Mouse (Mus musculus) liver, adult 2 months (tissue): ENCODE measurements around the gene Mrps27. TPM values are rescaled to one million over a fixed set of nuclear protein-coding genes. Genes with fewer than 3 reads are reported as not detected.

Experiments
- DNase-seq: peaks from one replicate; pipeline ENCODE4 v3.0.0-alpha.2; 2011; ENCODE audit warnings: low read depth, low spot score; ENCODE audit errors: extremely low read depth
- H3K27ac ChIP-seq: fragments of 200-500 bp; replicated peaks from 2 replicates; pipeline ENCODE4 v1.5.1; 2012; ENCODE audit warnings: low read depth, mild to moderate bottlenecking, control low read depth, inconsistent platforms, low read length; ENCODE audit not compliant: insufficient read depth
- H3K27me3 ChIP-seq: fragments of 200-500 bp; 2 replicates; pipeline ENCODE4 v1.6.1; 2012; ENCODE audit warnings: mild to moderate bottlenecking, moderate library complexity, low read length, inconsistent platforms; ENCODE audit not compliant: control insufficient read depth, insufficient read depth
- H3K36me3 ChIP-seq: fragments of 200-500 bp; 2 replicates; pipeline ENCODE4 v1.6.1; 2012; ENCODE audit warnings: low read length, inconsistent platforms; ENCODE audit not compliant: control insufficient read depth, insufficient read depth
- H3K4me1 ChIP-seq: fragments of 200-500 bp; 2 replicates; pipeline ENCODE4 v1.6.1; 2011; ENCODE audit warnings: low read length; ENCODE audit not compliant: control insufficient read depth, insufficient read depth
- H3K4me3 ChIP-seq: fragments of 200-500 bp; 2 replicates; pipeline ENCODE4 v1.5.1; 2011; ENCODE audit warnings: low read depth, mild to moderate bottlenecking, control low read depth, low read length, moderate library complexity; ENCODE audit not compliant: insufficient read depth
- H3K79me2 ChIP-seq: fragments of 200-500 bp; 2 replicates; pipeline ENCODE4 v1.6.1; 2012; ENCODE audit warnings: inconsistent platforms, mild to moderate bottlenecking, low read length, moderate library complexity; ENCODE audit not compliant: control insufficient read depth, insufficient read depth
- H3K9ac ChIP-seq: fragments of 200-500 bp; 2 replicates; pipeline ENCODE4 v1.6.1; 2012; ENCODE audit warnings: low read depth, mild to moderate bottlenecking, control low read depth, inconsistent platforms, low read length
- CTCF ChIP-seq: fragments of 200-500 bp; IDR thresholded peaks from 2 replicates; pipeline ENCODE4 v1.5.1; 2011; ENCODE audit warnings: low read depth, low read length, control low read depth
- POLR2A ChIP-seq: fragments of 200-500 bp; IDR thresholded peaks from 2 replicates; pipeline ENCODE4 v1.6.1; 2011; ENCODE audit warnings: low read length, control low read depth; ENCODE audit not compliant: insufficient read depth; ENCODE audit errors: extremely low read depth
- WGBS: fragments of 180-500 bp; shearing (Covaris S2); methylation state at CpG from one replicate; pipeline ENCODE4 v1.1.7; 2018; 5-methylcytosine and 5-hydroxymethylcytosine counted together
- polyA plus RNA-seq: library from polyadenylated mRNA; depleted of rRNA; stranded (reverse); fragments of >200 nt; gene quantifications from 2 replicates; pipeline ENCODE4 v1.2.3, GENCODE M21; 2012
- total RNA-seq: library from RNA; depleted of rRNA; stranded (reverse); fragments of >200 nt; gene quantifications from 2 replicates; pipeline ENCODE4 v1.2.3, GENCODE M21; 2014

Gene Mrps27
- total and polyA plus RNA-seq, 2 experiments = 19.3 to 24.1 TPM

GRCm38 (mm10) chr13:99373684-99374083 is 29.1 kb downstream of the Mrps27 start:
- no peak overlapping the region for H3K9ac ChIP-seq
- H3K4me1 ChIP-seq = no peaks in the 10 kb centered on the region
- 87% methylated on average over 7 of the region's 7 CpGs for WGBS
- no peaks in the 10 kb centered on the region for H3K27me3 ChIP-seq
- DNase-seq = no peak
- H3K36me3 ChIP-seq = peaks cover 3% of the 10 kb centered on the region; the same call in 1 of the 2 replicates
- no peak overlapping the region for H3K27ac ChIP-seq
- TF ChIP-seq POLR2A (no peak), CTCF (no peak)
- H3K4me3 ChIP-seq = no peak overlapping the region
- no peaks in the 10 kb centered on the region for H3K79me2 ChIP-seq

- Histone ChIP-seq H3K27me3 (no peaks in the 10 kb centered on the region), H3K79me2 (no peaks in the 10 kb centered on the region), H3K27ac (no peak overlapping the region), H3K4me1 (no peaks in the 10 kb centered on the region), H3K4me3 (no peak overlapping the region), H3K36me3 (peaks cover 3% of the 10 kb centered on the region; the same call in 1 of the 2 replicates), H3K9ac (no peak overlapping the region)
- no peak for TF ChIP-seq POLR2A
- no peak for TF ChIP-seq CTCF
- DNase-seq = no peak
- WGBS = 97% methylated on average over 4 of the region's 4 CpGs
Observed at GRCm38 (mm10) chr13:99374191-99374590, 29.6 kb downstream of the Mrps27 start.

- H3K9ac ChIP-seq = no peak overlapping the region
- H3K79me2 ChIP-seq = no peaks in the 10 kb centered on the region
- peak; percentile 34 for DNase-seq
- H3K27me3 ChIP-seq = no peaks in the 10 kb centered on the region
- H3K4me1 ChIP-seq = no peaks in the 10 kb centered on the region
- TF ChIP-seq POLR2A (no peak), CTCF (peak; percentile 52; the same call in 1 of the 2 replicates)
- WGBS = 49% methylated on average over 6 of the region's 6 CpGs
- H3K27ac ChIP-seq = no peak overlapping the region
- H3K36me3 ChIP-seq = peaks cover 9% of the 10 kb centered on the region
- H3K4me3 ChIP-seq = no peak overlapping the region
Observed at GRCm38 (mm10) chr13:99375550-99375949, 31.0 kb downstream of the Mrps27 start.

- H3K9ac ChIP-seq = no peak overlapping the region
- H3K27me3 ChIP-seq = no peaks in the 10 kb centered on the region
- H3K4me3 ChIP-seq = no peak overlapping the region
- H3K4me1 ChIP-seq = no peaks in the 10 kb centered on the region
- WGBS = 58% methylated on average over 6 of the region's 6 CpGs
- no peak overlapping the region for H3K27ac ChIP-seq
- TF ChIP-seq CTCF (no peak), POLR2A (no peak)
- no peaks in the 10 kb centered on the region for H3K79me2 ChIP-seq
- DNase-seq = no peak
- H3K36me3 ChIP-seq = peaks cover 11% of the 10 kb centered on the region
Observed at GRCm38 (mm10) chr13:99377055-99377454, 32.5 kb downstream of the Mrps27 start.

GRCm38 (mm10) chr13:99378223-99378622 is 33.6 kb downstream of the Mrps27 start:
- WGBS = 100% methylated on average over 1 of the region's 1 CpGs
- DNase-seq = no peak

GRCm38 (mm10) chr13:99382373-99382772 is 37.8 kb downstream of the Mrps27 start:
- 79% methylated on average over 6 of the region's 6 CpGs for WGBS
- H3K27ac ChIP-seq = no peak overlapping the region
- H3K79me2 ChIP-seq = no peaks in the 10 kb centered on the region
- no peak overlapping the region for H3K9ac ChIP-seq
- TF ChIP-seq CTCF = no peak
- no peak for TF ChIP-seq POLR2A
- DNase-seq = no peak
- no peaks in the 10 kb centered on the region for H3K27me3 ChIP-seq
- no peaks in the 10 kb centered on the region for H3K4me1 ChIP-seq
- peaks cover 8% of the 10 kb centered on the region for H3K36me3 ChIP-seq
- H3K4me3 ChIP-seq = no peak overlapping the region

More at GRCm38 (mm10) chr13:99378223-99378622, 33.6 kb downstream of the Mrps27 start:
- TF ChIP-seq CTCF = no peak
- TF ChIP-seq POLR2A = no peak
- Histone ChIP-seq H3K36me3 (peaks cover 8% of the 10 kb centered on the region), H3K9ac (no peak overlapping the region), H3K27ac (no peak overlapping the region), H3K4me3 (no peak overlapping the region), H3K4me1 (no peaks in the 10 kb centered on the region), H3K27me3 (no peaks in the 10 kb centered on the region), H3K79me2 (no peaks in the 10 kb centered on the region)
